Mouse (Mus musculus) adrenal gland, postnatal 14 days (tissue): ENCODE data around the gene D630039A03Rik. TPM values are rescaled to one million over a fixed set of nuclear protein-coding genes. Genes with fewer than 3 reads are reported as not detected.

ENCODE experiments used
- DNase-seq: peaks from one replicate; pipeline ENCODE4 v3.0.0; 2021; ENCODE audit warnings: mixed read lengths
- long read RNA-seq, 2 experiments: library from polyadenylated mRNA; stranded (forward); transcript quantifications; one replicate each; pipeline ENCODE4 v2.0.0; 2021
- total RNA-seq: library from RNA; stranded (reverse); gene quantifications from 2 replicates; pipeline ENCODE4 v1.2.3, GENCODE M21; 2021

Gene D630039A03Rik
- total RNA-seq: 9.0 and 9.4 TPM in 2 replicates
- long read RNA-seq, experiment 1, transcript D630039A03Rik-201 (2 exons, 2,830 nt): major isoform, 5 of 9 reads
- long read RNA-seq, experiment 1, partial matches to known transcripts: 0 of 9 reads
- long read RNA-seq, experiment 1, other reads (novel, unspliced or antisense): 4 of 9 reads
- long read RNA-seq, experiment 2, partial matches to known transcripts: 0 of 3 reads
- long read RNA-seq, experiment 2, other reads (novel, unspliced or antisense): 1 of 3 reads

DNA sequence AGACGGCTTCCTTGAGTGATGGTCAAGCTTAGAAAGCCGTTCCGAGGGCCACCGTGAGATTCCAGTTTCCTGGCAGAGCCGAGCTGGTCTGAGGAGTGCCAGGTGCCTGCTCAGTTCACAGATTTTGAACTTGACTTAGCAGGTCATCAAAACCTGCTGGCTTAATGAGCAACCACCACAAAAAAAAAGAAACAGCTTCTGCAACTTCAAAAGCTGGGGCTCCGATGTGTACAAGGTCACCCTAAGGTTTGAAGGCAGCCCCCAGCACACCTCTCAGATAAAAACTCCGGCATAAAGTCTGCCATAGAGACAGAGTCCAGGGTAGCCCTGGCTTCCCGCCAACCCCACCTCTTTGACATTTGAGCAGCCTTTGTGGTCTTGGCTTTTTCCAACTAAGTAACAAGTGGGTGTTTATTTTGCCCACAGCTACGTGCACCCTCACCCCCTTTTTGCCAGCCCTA lies at the start of gene D630039A03Rik:
TSS of gene D630039A03Rik (minus strand) at position 97 of the 461 bp plus-strand sequence.
- peak; percentile 75 for DNase-seq

DNA sequence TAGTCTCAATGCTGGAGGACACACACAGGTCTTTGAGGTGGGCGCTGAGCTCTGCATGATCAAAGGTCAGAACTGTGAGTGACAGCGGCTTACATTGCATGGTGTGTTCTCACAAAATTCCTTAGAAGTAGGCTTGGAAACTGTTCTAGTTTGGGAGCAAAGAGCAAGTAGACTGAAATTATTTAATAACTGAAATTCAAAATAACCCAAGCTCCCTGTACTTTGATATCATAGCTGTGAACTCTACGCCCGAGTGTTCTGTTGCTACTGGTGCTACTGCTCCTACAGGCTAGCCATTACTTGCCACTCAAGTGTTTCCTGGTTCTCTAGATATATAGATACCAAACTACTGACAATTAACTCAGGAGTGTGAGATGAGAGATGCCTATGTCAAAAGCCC lies 49.4 kb upstream of the D630039A03Rik start:
- DNase-seq: no peak

DNA sequence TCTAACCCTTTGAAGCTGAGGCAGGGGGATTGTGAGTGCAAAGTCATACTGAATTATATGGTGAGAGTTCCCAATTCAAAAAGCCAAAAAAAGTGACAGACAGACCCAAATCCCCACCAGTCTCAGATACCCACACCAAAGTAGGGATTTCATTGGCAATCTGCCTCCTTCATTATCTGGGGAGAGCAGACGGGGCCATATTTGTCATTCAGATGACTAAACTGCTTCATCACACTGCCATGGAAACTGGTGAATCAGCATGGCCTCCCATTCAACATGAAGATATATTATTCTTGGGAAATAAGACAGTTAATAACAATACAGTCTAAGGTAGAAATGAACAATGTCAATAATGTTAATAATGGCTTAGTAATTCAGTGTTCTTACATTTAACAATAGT lies 48.0 kb upstream of the D630039A03Rik start:
- DNase-seq: peak; percentile 46

DNA sequence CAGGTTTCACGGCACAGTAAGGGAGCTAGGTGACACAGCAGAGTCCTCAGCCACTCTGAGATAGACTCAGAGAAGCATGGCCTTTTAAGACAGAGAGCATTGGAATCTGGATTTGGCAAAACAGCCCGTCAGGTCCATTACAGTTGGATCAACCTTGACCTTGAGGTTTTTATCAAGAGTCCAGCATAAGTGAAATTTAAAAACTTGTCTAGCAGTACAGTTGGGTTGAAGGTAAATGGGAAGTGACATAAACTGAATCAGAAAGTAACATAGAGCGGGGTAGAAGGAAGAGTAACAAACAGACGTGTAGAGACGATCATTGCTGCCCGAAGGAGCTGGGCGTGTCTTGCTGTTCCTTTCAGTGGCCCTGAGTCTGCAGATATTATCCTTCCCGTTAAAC lies 43.0 kb upstream of the D630039A03Rik start:
- no peak for DNase-seq

DNA sequence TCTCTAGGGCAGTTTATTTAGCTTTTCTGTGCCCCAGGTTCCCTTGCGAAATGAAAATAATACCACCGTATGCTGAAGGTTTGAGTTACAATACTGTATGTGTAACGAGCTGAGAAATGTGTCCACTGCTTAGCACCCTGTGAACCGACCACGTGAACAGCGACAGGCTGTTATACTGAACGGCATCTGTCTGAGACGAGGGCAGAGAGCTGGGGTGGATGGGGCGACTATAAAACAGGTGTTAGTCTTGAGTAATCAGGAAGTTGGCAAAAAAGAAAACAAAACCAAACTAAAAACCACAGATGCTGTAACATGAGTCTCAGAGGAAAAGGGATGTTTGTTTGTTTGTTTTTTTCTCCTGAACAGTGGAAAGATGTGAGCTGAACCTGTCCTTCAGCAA lies 42.0 kb upstream of the D630039A03Rik start:
- DNase-seq: no peak

DNA sequence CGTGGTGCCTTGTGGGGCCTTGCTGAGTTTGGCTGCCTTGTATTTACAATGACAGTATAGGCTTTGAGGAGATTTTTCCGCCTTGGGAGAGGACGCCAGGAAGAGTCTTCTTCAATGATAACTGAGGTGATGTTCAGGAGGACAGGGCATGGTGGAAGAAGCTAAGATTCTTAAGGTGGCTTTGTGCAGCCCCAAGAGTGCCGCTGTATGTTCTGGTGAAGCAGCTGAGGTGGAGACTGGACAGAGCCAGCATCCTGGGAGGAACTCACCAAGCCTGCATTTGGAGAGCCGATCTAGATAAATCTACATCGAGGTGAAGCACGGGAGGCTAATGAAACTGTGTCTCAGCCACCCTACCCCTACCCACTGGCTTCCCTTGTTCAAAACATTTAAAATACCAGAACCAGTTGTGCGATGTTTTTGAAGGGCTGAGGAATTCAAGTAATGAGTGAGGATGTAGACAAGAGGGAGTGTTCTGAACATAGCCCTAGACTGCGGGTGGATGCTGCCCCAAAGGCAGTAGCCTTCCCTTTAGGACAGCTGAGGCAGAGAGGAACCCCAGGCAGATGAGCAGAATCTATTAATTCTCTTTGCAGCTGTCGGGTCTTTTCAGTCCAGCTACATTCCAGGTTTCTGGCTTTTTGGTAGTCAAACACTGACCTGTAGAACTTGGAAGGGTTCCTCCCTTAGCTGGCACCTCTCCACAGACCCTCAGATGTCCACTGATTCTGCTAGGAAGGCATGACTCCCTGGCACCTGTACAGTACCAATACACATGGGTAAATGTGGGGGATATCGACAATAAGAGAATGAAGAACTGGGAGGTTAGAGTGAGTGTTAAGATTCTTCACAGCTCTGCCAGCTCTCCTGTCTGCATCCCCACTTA lies 41.3 kb upstream of the D630039A03Rik start:
- no peak for DNase-seq

DNA sequence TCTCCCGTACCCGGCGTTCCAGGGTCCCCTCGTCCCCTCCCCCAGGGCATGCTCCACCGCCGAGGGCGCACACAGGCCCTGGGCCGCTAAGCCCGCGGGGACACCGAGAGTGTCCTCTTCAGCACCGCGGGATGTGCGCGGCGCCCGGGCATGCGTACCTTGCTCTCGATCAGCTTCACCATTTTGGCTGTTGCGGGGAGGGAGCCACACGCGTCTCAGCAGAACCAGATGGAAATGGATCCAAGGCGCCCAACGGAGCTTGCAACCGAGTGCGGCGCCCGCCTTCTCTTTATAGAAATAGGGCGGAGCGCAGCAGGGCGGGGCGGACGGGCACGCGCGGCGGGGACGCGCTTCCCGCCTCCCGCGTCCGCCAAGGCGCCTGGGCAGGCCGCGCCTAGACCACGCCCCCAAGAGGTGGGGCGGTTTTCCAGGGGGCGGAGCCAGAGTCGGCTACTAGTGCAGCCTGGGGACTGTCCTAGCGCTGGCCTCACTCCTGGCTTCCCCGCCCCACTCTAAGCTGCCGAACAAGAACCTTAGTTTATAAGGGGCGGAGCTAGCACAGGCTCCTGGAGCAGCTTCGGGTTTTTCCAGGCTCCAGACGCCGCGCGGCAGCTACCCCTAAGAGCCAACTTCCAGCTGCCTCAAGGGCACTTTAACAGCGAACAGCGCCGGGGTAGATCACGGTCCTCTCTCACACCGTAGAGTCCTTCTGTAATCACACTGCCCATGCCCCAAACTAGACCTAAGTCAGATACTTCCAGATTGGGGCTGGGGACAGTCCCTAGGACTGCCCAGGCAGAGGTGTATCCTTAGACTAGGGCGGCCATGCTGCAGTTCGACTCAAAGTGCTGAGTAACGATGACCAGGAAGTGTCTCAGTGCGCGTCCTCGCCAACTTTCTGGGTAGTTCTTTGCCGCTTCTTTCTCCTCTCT lies 40.2 kb upstream of the D630039A03Rik start, which contains the start of gene Txn1:
TSS of gene Txn1 (minus strand) at position 383 of the 932 bp plus-strand sequence.
- peak; percentile 99 for DNase-seq

DNA sequence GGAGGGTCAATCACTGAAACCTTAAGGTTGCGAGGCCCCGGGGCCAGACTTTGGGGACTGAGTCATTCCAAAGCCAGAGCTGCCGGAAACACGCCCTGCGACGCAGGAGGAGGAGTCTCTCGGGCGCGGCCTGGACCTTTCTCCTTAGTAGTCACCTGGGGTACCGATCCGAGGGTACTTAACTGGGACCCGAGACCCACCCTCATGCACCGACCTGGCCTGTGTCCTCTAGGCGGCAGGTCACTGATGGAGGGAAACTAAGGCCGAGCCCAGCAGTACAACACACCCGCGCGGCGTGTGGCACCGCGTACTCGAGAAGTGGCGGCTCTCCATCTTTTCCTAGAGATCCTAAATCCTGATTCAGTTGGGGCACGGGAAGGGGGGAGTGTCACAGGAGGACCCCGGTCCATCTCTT lies 39.5 kb upstream of the D630039A03Rik start:
- peak; percentile 88 for DNase-seq

DNA sequence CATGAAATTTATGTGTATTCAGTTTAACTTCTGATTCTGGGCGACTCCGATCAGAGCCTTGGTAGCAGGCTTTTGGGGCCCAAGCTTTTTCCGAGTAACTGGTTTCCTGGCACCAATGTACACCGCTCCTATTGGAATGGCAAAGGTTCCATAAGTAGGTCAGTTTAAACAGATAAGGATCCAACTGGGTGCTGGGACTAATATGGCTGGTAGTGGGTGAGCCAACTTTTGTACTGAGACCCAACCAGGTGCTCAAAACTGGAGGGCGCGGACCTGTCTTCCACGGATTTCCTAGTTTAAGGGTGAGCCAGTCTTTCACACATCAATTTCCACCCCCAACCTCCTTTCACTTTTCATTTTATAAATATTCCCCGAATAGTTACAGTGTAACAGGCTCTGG lies 38.9 kb upstream of the D630039A03Rik start:
- no peak for DNase-seq

DNA sequence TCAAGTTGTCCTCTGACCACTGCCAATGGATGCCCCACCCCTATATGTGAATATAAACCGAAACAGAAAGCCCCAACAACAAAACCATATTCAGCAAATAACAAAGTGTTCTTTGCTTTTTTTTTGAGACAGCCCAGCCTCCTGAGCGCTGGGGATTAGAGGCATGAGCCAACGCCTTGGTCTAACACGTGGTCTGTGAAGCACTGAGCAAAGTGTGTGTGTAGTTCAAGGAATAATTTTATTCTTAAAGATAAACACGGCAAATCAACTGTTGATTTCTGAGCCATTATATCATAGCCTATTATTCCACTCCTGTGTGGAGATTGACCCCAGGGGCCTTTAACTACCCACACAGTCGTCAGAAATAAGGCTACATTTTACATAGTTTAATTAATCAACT lies 38.5 kb upstream of the D630039A03Rik start:
- DNase-seq: no peak

DNA sequence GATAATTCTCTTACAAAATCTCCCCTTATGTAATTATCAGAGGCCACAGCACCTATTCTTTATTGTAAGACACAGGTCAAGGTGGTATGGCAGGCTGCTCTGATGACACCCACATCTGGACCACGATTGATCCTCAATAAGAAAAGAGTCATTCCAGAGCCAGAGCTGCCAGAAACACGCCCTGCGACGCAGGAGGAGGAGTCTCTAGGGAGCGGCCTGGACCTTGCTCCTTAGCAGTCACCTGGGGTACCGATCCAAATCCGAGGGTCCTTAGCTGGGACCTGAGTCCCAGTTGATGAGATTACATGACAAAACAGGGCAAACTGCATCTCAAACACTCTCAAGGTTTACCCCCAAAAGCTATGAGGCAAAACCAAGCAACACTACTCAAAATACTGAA lies 37.7 kb upstream of the D630039A03Rik start:
- DNase-seq: no peak

DNA sequence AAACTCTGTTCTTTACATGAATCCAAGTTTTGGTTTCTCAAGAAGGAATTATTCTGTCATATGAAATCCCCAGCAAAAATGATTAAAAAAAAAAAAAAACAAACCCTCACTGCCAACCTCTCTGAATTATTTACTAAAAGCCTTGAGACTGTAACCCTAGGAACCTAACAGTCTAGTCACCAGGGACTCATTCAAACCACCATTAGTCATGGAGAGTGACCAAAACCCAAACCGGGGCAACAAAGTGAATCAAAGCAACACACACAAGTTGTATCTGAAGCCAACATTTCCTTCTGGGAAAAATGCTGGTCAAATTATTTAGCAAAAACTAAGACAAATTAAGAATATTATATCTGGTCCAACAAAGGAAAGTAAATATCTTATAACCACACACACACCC lies 36.8 kb upstream of the D630039A03Rik start:
- DNase-seq: peak; percentile 29

DNA sequence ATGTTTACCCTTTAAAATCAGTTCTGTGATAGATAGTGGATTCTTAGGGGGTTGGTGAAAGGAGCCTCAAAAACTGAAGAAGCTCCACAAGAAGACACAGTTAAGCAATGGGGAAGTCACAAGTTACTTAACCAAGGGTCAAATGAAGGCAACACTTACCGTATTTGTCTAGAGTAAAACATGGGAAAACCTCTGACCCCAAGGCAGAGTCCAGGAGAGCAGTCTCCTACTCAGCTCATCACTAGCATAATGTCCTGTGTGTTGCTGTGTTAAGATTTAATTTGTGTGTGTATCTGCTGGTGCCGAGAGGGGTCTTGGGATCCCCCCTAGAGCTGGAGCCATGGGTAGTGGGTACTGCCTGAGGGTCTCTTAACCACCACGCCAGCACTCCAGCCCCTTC lies 36.3 kb upstream of the D630039A03Rik start:
- DNase-seq: no peak

DNA sequence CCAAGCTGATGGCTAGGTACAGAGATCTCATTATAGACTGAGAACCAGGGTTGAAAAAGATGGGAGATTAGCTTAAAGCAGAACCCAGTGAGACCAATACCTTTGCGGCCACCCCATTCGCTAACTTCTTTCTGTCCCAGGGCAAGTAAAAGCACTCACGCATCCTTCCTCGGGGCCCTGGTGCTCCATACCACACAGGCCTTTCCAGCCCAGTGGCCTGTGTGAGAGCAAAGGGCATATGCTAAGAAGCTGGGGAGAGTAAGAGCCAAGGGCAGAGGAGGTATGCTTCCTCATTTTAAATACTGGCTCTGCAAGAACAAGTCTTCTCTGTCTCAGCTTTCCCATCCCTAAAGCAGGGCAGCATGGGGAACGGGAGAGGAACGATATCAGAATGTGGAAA lies 33.8 kb upstream of the D630039A03Rik start:
- no peak for DNase-seq

DNA sequence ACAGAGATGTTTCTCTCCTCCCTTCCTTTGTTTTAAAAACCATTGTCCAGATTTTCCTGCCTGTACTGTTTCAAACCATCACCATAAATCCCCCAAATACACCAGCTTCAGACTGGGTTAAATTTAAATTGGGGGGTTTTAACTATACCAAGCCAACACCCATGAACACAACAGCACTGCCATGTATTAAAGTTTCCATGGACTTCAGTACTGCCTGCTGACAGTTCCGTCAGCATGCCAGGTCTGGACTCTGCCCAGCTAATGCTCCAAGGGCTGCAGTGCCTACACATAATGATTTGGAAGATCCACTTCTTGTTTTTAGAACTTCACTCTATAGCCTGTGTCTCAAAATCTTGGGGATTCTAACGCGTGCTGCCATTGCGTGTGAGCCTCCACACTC lies 31.4 kb upstream of the D630039A03Rik start:
- DNase-seq: no peak

DNA sequence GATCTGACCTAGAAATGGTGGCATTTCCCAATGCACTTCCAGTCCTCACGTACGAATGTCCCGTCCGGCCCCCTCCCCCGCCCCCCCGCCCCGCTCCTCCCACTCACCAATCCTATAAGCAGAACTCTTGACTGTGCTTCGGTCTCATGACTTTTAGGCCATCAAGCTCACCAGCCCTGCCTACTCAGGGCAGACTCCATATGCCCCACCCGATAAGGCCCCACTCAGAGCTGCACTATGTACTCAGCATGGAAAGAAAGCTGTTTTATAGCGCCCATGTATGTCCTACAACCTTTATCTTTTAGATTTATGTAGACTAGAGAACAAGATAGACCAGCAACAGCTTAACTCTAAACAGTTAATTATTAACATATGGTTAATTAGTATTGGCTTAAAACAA lies 30.9 kb upstream of the D630039A03Rik start:
- DNase-seq: no peak

DNA sequence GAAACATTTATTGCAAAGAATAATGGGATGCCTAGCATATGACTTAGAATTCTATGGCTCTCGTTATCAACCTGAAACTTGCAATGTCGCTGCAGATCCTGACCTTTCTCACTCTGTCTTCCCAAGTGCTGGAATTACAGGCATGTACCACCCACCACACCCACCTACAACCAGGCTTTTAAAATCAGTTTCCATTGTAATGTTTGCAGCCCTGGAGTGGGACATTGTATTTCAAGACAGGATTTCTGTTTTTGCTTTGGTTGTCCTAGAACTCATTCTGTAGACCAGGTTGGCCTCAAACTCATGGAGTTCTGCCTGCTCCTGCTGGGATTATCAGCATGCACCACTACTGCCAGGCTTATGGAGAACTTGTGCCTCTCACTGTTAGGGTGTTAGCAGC lies 26.8 kb upstream of the D630039A03Rik start:
- DNase-seq: no peak

DNA sequence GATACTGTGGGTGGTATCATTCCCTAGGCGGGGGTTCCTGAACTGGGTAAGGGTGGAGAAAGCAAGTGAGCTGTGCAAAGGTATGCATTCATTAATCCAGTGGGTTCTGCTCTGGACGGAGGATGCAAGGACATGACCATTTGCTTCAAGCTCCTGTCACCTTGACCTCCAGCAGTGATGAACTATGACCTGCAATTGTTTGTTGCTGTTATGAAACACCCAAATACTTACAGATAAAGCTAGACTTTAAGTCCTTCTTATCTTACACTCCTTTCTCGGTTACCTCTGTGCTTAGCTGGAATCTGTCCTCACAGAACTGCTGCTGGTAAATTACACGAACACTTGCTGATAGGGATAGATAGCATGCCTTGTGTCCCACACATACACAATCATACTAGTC lies 24.5 kb upstream of the D630039A03Rik start:
- DNase-seq: no peak

DNA sequence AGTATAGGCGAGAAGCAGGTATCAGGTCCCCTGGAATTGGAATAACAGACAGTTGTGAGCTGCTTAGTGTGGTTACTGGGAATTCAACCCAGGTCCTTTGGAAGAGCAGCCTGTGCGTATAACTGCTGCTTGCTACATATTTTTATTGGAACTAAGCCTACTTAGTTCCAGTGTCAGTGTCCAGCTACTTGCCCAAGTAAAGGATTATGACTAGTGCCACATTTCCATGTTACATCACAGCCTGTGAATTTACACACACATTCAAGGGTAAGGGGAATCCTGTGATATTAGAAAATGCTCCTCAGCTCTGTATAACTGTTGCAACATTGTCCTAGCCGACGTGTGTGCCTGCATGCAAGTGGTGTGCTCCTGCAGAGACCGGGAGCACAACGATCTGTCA lies 21.2 kb upstream of the D630039A03Rik start:
- DNase-seq: no peak

DNA sequence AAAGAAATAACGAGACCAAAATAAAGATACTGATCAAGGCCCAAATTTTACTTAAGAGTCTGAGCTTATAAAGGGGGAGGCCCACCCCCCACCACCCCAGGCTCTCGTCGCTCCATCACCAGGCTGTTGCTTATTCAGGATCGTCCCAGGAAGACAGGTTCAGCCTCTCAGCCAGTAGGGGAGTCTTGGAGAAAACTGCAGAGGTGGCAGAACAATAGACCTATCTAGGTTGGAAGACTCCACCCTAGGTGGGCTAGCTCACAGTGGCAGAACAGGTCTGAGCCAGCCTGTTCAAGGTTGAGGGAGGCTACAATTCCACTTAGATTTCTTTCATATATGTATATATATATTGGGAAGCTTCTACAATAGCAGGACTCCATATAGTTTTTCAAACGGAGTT lies 18.1 kb upstream of the D630039A03Rik start:
- no peak for DNase-seq

DNA sequence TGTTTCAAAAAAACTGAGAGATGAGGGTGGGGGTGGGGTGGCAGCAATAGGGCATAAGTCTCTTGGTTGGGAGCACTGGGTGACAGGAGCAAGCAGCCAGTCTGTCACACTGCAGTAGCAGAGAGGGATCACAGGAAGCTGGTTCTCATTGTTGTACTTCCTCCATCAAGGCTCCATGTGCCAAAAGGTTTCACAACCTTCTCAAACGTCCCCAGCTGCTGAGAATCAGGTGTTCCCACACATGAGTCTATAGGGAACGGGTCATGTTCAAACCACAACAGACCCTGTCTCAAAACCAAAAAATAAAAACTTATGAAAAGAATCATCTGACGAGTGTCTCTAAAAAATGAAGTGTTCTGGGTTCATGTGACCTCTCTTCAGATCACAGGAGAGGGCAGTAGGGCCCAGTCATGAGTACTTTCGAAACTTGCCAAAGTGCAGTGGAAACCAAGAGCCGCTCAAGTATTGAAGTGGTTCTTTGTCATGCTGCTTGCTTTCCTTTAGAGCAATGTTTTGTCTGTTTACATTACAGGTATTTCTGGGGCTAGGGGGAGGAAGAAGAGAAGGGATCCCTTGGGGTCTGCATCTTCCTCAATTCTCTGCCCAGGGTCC lies 14.6 kb upstream of the D630039A03Rik start:
- DNase-seq: no peak
